In the genomic region with DNA sequence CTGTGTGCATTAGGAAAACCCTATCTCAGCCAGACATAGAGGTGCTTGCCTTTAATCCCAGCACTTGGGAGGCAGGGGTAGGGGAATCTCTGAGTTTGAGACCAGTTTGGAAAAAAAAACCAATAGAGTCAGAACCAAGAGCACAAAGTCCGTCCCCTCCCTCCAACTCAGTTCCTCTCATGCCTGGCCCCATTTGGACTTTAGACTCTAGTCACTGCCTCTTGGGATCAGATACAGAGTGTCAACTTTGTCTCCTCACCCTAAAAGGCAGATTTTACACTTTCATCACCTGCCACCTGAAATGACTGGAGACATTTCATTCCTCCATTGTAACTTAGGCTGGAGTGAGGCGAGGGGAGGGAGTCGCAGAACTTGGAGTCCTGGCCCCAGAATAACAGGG, we compare ENCODE assay signal across 19 mouse cellular contexts. TPM values are rescaled to one million over a fixed set of nuclear protein-coding genes. Genes with fewer than 3 reads are reported as not detected.
DNase-seq lines count a peak whose midpoint lies in the region; ATAC-seq lines count a peak whose summit lies in the region.
"Had no signal": no experiment of that assay in that cellular context is flagged by ENCODE, and none has a peak within 500 bp of the region (broad histone marks: within the 10 kb centered on the region; RNA-seq: fewer than 3 reads in every experiment).

No protein-coding gene starts in this region.

- H3K4me2 ChIP-seq in intestine, embryonic 14.5 days (ENCODE audit: low read length): no peak overlapping the region
- H3K4me2 ChIP-seq in intestine, embryonic 15.5 days (replicated peaks): peak overlapping the region; percentile 21
- H3K4me2 ChIP-seq in liver, embryonic 11.5 days: no peak overlapping the region
- no peak overlapping the region for H3K4me2 ChIP-seq in stomach, embryonic 14.5 days (replicated peaks; ENCODE audit: low read depth, low read length)
- H3K4me2 ChIP-seq: forebrain, embryonic 12.5 days; heart, embryonic 11.5 days; hindbrain, embryonic 14.5 days; midbrain, embryonic 12.5 days had no signal

- ATAC-seq in intestine, embryonic 14.5 days (replicated peaks; ENCODE audit: low FRiP score, low TSS enrichment, low read depth): peak; percentile 71; the same call in 1 of the 2 replicates
- peak; percentile 87 for ATAC-seq in intestine, embryonic 15.5 days
- no peak for ATAC-seq in liver, embryonic 11.5 days (replicated peaks; ENCODE audit: low FRiP score)
- ATAC-seq in stomach, embryonic 14.5 days (ENCODE audit: insufficient number of reproducible peaks, insufficient read depth, low FRiP score, low read depth): peak; percentile 30; the same call in 1 of the 2 replicates

- no peaks in the 10 kb centered on the region for H3K4me1 ChIP-seq in intestine, embryonic 14.5 days (replicated peaks; ENCODE audit: control insufficient read depth, insufficient read depth, low read length)
- peaks cover 10% of the 10 kb centered on the region; the same call in 1 of the 2 replicates for H3K4me1 ChIP-seq in intestine, embryonic 15.5 days (replicated peaks)
- peaks cover 6% of the 10 kb centered on the region; the same call in 1 of the 2 replicates for H3K4me1 ChIP-seq in liver, embryonic 11.5 days (replicated peaks; ENCODE audit: control insufficient read depth, insufficient read depth, low read length)
- H3K4me1 ChIP-seq in stomach, embryonic 14.5 days (ENCODE audit: control insufficient read depth, insufficient read depth, low read length): no peaks in the 10 kb centered on the region
- H3K4me1 ChIP-seq: midbrain, embryonic 12.5 days had no signal

- no peaks in the 10 kb centered on the region for H3K36me3 ChIP-seq in intestine, embryonic 14.5 days (ENCODE audit: control insufficient read depth, insufficient read depth, low read length)
- H3K36me3 ChIP-seq in intestine, embryonic 15.5 days: no peaks in the 10 kb centered on the region
- no peaks in the 10 kb centered on the region for H3K36me3 ChIP-seq in liver, embryonic 11.5 days (ENCODE audit: control insufficient read depth, insufficient read depth, low read length)
- H3K36me3 ChIP-seq in stomach, embryonic 14.5 days (ENCODE audit: control insufficient read depth, insufficient read depth, low read length): no peaks in the 10 kb centered on the region
- H3K36me3 ChIP-seq: forebrain, embryonic 12.5 days; midbrain, embryonic 12.5 days had no signal

- no peaks in the 10 kb centered on the region for H3K9me3 ChIP-seq in intestine, embryonic 14.5 days (ENCODE audit: control insufficient read depth, low read length)
- no peaks in the 10 kb centered on the region for H3K9me3 ChIP-seq in intestine, embryonic 15.5 days
- H3K9me3 ChIP-seq in liver, embryonic 11.5 days (ENCODE audit: control insufficient read depth, low read length): no peaks in the 10 kb centered on the region
- H3K9me3 ChIP-seq in stomach, embryonic 14.5 days (ENCODE audit: control insufficient read depth, low read depth, low read length): no peaks in the 10 kb centered on the region
- H3K9me3 ChIP-seq: forebrain, embryonic 12.5 days; midbrain, embryonic 12.5 days had no signal

- no peaks in the 10 kb centered on the region for H3K27me3 ChIP-seq in intestine, embryonic 14.5 days (replicated peaks; ENCODE audit: control insufficient read depth, insufficient read depth, low read length)
- no peaks in the 10 kb centered on the region for H3K27me3 ChIP-seq in intestine, embryonic 15.5 days (replicated peaks)
- H3K27me3 ChIP-seq in liver, embryonic 11.5 days (replicated peaks; ENCODE audit: control insufficient read depth, insufficient read depth, low read length): no peaks in the 10 kb centered on the region
- no peaks in the 10 kb centered on the region for H3K27me3 ChIP-seq in stomach, embryonic 14.5 days (ENCODE audit: control insufficient read depth, insufficient read depth, low read length)

- no peak overlapping the region for H3K9ac ChIP-seq in intestine, embryonic 14.5 days (ENCODE audit: low read length)
- H3K9ac ChIP-seq in intestine, embryonic 15.5 days: no peak overlapping the region
- H3K9ac ChIP-seq in liver, embryonic 11.5 days (ENCODE audit: low read depth, low read length): no peak overlapping the region
- H3K9ac ChIP-seq in stomach, embryonic 14.5 days (replicated peaks; ENCODE audit: low read depth, low read length): no peak overlapping the region
- H3K9ac ChIP-seq: forebrain, embryonic 12.5 days; hindbrain, embryonic 14.5 days; midbrain, embryonic 12.5 days had no signal

- H3K4me3 ChIP-seq in intestine, embryonic 14.5 days (ENCODE audit: low read depth, low read length): no peak overlapping the region
- H3K4me3 ChIP-seq in intestine, embryonic 15.5 days (replicated peaks): no peak overlapping the region
- H3K4me3 ChIP-seq in liver, embryonic 11.5 days (ENCODE audit: low read depth, low read length): no peak overlapping the region
- no peak overlapping the region for H3K4me3 ChIP-seq in stomach, embryonic 14.5 days (ENCODE audit: low read depth, low read length)
- H3K4me3 ChIP-seq: forebrain, embryonic 12.5 days; gastrocnemius, adult 2 months; midbrain, embryonic 12.5 days had no signal

- peak; percentile 66 for DNase-seq in intestine, embryonic 14.5 days (ENCODE audit: low spot score)
- no peak for DNase-seq in liver, embryonic 11.5 days (ENCODE audit: low spot score)
- DNase-seq in cerebellum, adult 18-20 months: no peak
- no peak for DNase-seq in lung, postnatal 25 days (ENCODE audit: low spot score)
- no peak for DNase-seq in lung, postnatal 36 days
- DNase-seq: cerebellum, adult 9-11 months; gastrocnemius, adult 2 months; heart, postnatal 14 days; spleen, adult 18-20 months had no signal

- WGBS in intestine, embryonic 14.5 days: 65% methylated on average over 3 of the region's 3 CpGs
- WGBS in intestine, embryonic 15.5 days: 51% methylated on average over 3 of the region's 3 CpGs
- 78% methylated on average over 3 of the region's 3 CpGs for WGBS in liver, embryonic 11.5 days
- WGBS in stomach, embryonic 14.5 days: 67% methylated on average over 3 of the region's 3 CpGs

- peak overlapping the region; percentile 14; the same call in 1 of the 2 replicates for H3K27ac ChIP-seq in intestine, embryonic 14.5 days (ENCODE audit: low read depth)
- peak overlapping the region; percentile 66 for H3K27ac ChIP-seq in intestine, embryonic 15.5 days
- 0 out of 2 replicates have a peak overlapping the region, but pooled peaks have one; percentile 13 for H3K27ac ChIP-seq in liver, embryonic 11.5 days (ENCODE audit: low read depth, low read length)
- no peak overlapping the region for H3K27ac ChIP-seq in stomach, embryonic 14.5 days (ENCODE audit: low read length)
- H3K27ac ChIP-seq: forebrain, embryonic 12.5 days; hindbrain, embryonic 14.5 days; kidney, postnatal 0 days; midbrain, embryonic 12.5 days had no signal

RNA-seq across cellular contexts. Expression of gene Ddi2, which starts 6.0 kb away (rescaled TPM):
- polyA plus RNA-seq in intestine, embryonic 14.5 days (2014; fragmentation: Nextera tagmentation; extraction: Ambion mirVana): 19.5 and 20.0 TPM in 2 replicates
- polyA plus RNA-seq in intestine, embryonic 15.5 days (2015; fragmentation: Nextera tagmentation; extraction: Ambion mirVana): 23.3 and 24.4 TPM in 2 replicates
- 29.3 and 31.4 TPM in 2 replicates for polyA plus RNA-seq in liver, embryonic 11.5 days (2014; fragmentation: Nextera tagmentation; extraction: Ambion mirVana)
- polyA plus RNA-seq in stomach, embryonic 14.5 days (2014; fragmentation: Nextera tagmentation; extraction: Ambion mirVana): 18.8 and 19.6 TPM in 2 replicates

RNA-seq across cellular contexts. Expression of gene Agmat, which starts 17.2 kb away (rescaled TPM):
- 10.1 and 12.7 TPM in 2 replicates for polyA plus RNA-seq in intestine, embryonic 14.5 days (2014; fragmentation: Nextera tagmentation; extraction: Ambion mirVana)
- 36.7 and 41.9 TPM in 2 replicates for polyA plus RNA-seq in intestine, embryonic 15.5 days (2015; fragmentation: Nextera tagmentation; extraction: Ambion mirVana)
- polyA plus RNA-seq in liver, embryonic 11.5 days (2014; fragmentation: Nextera tagmentation; extraction: Ambion mirVana): 16.0 and 18.0 TPM in 2 replicates
- not detected in 2 replicates for polyA plus RNA-seq in stomach, embryonic 14.5 days (2014; fragmentation: Nextera tagmentation; extraction: Ambion mirVana)
- polyA plus RNA-seq: embryonic facial prominence, embryonic 11.5 days; forebrain, embryonic 12.5 days; midbrain, embryonic 12.5 days; neural tube, embryonic 14.5 days had no signal

RNA-seq across cellular contexts. Expression of gene Rsc1a1, which starts 43.9 kb away (rescaled TPM):
- 2.2 and 3.7 TPM in 2 replicates for polyA plus RNA-seq in intestine, embryonic 14.5 days (2014; fragmentation: Nextera tagmentation; extraction: Ambion mirVana)
- polyA plus RNA-seq in intestine, embryonic 15.5 days (2015; fragmentation: Nextera tagmentation; extraction: Ambion mirVana): not detected in 2 replicates
- polyA plus RNA-seq in liver, embryonic 11.5 days (2014; fragmentation: Nextera tagmentation; extraction: Ambion mirVana): 2.7 TPM in 1 of 2 replicates, not detected in the other
- 0.51 TPM in 1 of 2 replicates, not detected in the other for polyA plus RNA-seq in stomach, embryonic 14.5 days (2014; fragmentation: Nextera tagmentation; extraction: Ambion mirVana)
- polyA plus RNA-seq: hindbrain, embryonic 14.5 days; kidney, postnatal 0 days; lung, embryonic 16.5 days; midbrain, embryonic 12.5 days had no signal

Comparison
In these comparisons a context has a peak if more than half of its experiments do, and no peak if none do; other contexts are left out.
1. RNA of gene Agmat, which starts 17.2 kb away (polyA plus RNA-seq): 36.7 to 41.9 TPM in intestine, embryonic 15.5 days, 16.0 to 18.0 TPM in liver, embryonic 11.5 days and 10.1 to 12.7 TPM in intestine, embryonic 14.5 days; not detected in stomach, embryonic 14.5 days; every median in the first group is over 10 times any median in the second.